Mouse (Mus musculus): ENCODE results near the gene Rab3b. TPM values are rescaled to one million over a fixed set of nuclear protein-coding genes. Genes with fewer than 3 reads are reported as not detected.

The Rab3b gene
- polyA plus RNA-seq (2012; fragmentation: generic; extraction: Trizol) = under 1 TPM in 1 of 2 experiments, not detected in 1; 0.13 TPM

GRCm38 (mm10) chr4:108878963-108879822 lies at the start of gene Rab3b:
Gene Rab3b, plus strand, starts transcription at chr4:108879063.

DNA sequence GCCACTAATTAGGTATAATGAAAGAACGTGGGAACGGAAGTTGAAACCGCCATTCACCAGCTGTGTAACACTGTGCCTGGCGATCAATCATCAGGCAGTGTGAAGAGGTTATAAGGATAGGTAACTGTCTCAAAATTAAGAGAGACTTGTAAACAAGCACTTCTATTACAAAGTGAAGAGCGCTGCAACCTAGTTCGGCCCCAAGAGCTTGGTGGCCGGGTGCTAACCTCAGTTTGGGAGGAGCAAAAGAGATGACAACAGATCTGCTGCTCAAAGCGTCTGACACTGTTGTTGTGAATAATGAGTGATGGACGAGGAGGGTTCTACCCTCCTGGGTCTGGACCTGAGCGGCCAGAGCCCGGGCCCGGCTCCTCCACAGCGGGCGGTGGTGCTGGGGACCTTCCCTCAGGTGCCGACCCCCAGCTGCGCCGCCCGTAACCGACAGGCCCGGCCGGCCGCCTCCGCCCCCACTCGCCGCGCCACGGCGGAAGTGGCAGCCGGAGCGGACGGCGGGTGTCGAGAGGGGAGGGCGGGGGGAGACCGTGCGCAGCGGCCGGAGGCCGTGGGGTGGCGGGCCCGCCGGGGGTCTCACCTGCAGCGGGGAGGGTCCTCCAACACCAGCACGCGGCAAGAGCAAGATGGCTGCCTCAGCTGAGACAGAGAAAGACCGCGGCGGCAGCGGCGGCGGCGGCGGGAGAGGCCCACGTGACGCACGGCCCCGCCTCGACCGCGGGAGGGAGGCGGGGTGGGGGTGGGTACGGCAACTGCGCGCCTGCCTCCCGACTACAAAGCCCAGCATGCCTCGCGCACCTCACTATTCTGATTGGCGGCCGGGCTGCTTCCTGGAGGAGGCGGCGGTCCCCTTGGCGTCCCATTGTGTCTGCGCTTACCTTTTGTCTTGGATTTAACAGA lies 45.7 kb upstream of the Rab3b start, which contains the start of gene Btf3l4:
Gene Btf3l4, minus strand, starts transcription at position 699 of the 912 bp plus-strand sequence.

GRCm38 (mm10) chr4:108834115-108834970 lies 44.5 kb upstream of the Rab3b start, which contains the start of gene Txndc12:
Gene Txndc12, plus strand, starts transcription at chr4:108834601.

DNA sequence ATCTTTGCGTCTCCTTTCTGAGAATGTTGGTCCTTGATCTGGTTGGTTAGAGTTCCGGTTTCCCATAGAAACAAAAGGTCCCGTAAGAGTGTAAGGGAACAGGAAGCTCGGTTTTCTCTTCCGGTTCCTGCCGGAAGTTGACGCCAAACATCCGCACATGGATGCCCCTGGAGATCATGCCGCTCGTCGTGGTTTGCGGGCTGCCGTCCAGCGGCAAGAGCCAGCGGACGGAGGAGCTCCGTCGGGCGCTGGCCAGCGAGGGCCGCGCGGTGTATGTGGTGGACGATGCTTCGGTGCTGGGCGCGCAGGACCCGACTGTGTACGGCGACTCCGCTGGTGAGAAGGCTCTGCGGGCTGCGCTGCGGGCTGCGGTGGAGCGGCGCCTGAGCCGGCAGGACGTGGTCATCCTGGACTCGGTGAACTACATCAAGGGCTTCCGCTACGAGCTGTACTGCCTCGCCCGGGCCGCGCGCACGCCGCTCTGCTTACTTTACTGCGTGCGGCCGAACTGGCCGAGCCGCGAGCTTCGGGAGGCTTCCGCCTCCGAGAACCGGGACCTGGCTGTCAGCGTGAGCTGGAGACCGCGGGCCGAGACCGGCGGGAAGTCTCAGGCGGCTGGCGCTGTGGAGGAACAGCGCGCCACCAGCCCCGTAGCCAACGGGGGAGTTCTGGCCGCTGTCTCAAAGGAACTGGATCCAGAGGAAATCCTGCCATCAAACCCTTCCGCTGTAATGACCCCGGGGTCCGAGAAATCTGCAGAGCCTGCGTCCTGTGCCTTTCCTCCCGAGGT lies 31.0 kb upstream of the Rab3b start, which contains the start of gene Kti12:
Gene Kti12, plus strand, starts transcription at position 71 of the 790 bp plus-strand sequence.

GRCm38 (mm10) chr4:108848505-108848848 lies 30.4 kb upstream of the Rab3b start, which contains the start of gene A730015C16Rik:
Gene A730015C16Rik, minus strand, starts transcription at chr4:108848619.

Other genes starting within 250 kb of the Rab3b start
- under 1 TPM; 0.01 to 0.07 TPM for gene 3110021N24Rik, start 159.4 kb upstream of the Rab3b start, polyA plus RNA-seq (2012; fragmentation: generic; extraction: Trizol)
- 1 to 10 TPM in 1 of 2 experiments, under 1 TPM in 1; 0.50 to 7.1 TPM for gene Zfyve9, start 98.3 kb upstream of the Rab3b start, polyA plus RNA-seq (2012; fragmentation: generic; extraction: Trizol)
- gene Btf3l4, start 45.4 kb upstream of the Rab3b start, polyA plus RNA-seq (2012; fragmentation: generic; extraction: Trizol) = 10 to 100 TPM in 1 of 2 experiments, 1 to 10 TPM in 1; 5.4 to 34.6 TPM
- 100 to 1,000 TPM in 1 of 2 experiments, 10 to 100 TPM in 1; 18.8 to 108 TPM for gene Txndc12, start 44.5 kb upstream of the Rab3b start, polyA plus RNA-seq (2012; fragmentation: generic; extraction: Trizol)
- gene Kti12, start 31.3 kb upstream of the Rab3b start, polyA plus RNA-seq (2012; fragmentation: generic; extraction: Trizol) = 10 to 100 TPM; 14.7 to 20.0 TPM
- gene A730015C16Rik, start 30.4 kb upstream of the Rab3b start, polyA plus RNA-seq (2012; fragmentation: generic; extraction: Trizol) = under 1 TPM; 0.05 to 0.15 TPM
- gene Nrd1, start 121.6 kb downstream of the Rab3b start, polyA plus RNA-seq (2012; fragmentation: generic; extraction: Trizol) = 10 to 100 TPM in 1 of 2 experiments, 1 to 10 TPM in 1; 5.9 to 35.4 TPM